In the genomic region with DNA sequence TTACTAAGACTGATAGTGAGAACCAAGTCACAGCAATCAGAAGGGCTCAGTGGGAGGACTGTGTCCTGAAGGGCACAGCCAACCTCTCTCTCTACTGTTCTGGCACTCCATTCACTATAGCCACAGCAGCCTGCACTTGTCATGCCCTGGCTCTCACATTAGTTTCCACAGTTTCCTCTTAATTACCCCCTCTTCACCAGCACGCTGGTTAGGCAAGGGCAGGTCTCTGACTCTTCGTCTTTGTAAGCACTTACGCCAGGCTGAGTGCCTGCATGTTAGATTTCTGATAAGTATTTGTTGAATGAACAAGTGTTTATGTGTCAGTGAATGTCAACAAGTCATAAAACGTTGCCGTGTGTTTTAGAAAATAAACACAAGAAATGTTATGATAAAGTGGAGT, we compare ENCODE assay signal across 21 mouse cellular contexts.
"Had no signal": no experiment of that assay in that cellular context is flagged by ENCODE, and none has a peak within 500 bp of the region (broad histone marks: within the 10 kb centered on the region; RNA-seq: fewer than 3 reads in every experiment).

No protein-coding gene starts in this region.

- H3K9me3 ChIP-seq: limb, embryonic 10.5 days; limb, embryonic 13.5 days; liver, embryonic 12.5 days; liver, embryonic 15.5 days; midbrain, embryonic 12.5 days; neural tube, embryonic 13.5 days; stomach, embryonic 15.5 days had no signal

- H3K27me3 ChIP-seq: limb, embryonic 13.5 days; liver, embryonic 12.5 days; liver, embryonic 15.5 days; neural tube, embryonic 13.5 days; stomach, embryonic 15.5 days had no signal

- ATAC-seq: intestine, embryonic 16.5 days; liver, embryonic 12.5 days; midbrain, embryonic 16.5 days had no signal

- H3K4me1 ChIP-seq: liver, embryonic 12.5 days; stomach, embryonic 15.5 days had no signal

- H3K9ac ChIP-seq: limb, embryonic 13.5 days; liver, embryonic 12.5 days; liver, embryonic 15.5 days; lung, embryonic 14.5 days; midbrain, embryonic 12.5 days; neural tube, embryonic 13.5 days; stomach, embryonic 15.5 days had no signal

- H3K4me3 ChIP-seq: layer of hippocampus, adult 2 months; limb, embryonic 10.5 days; limb, embryonic 13.5 days; liver, embryonic 12.5 days; liver, embryonic 15.5 days; midbrain, embryonic 12.5 days; myocyte; neural tube, embryonic 13.5 days; stomach, embryonic 15.5 days had no signal

- H3K27ac ChIP-seq: kidney, postnatal 0 days; layer of hippocampus, adult 2 months; limb, embryonic 10.5 days; limb, embryonic 13.5 days; liver, embryonic 12.5 days; liver, embryonic 15.5 days; midbrain, embryonic 12.5 days; neural tube, embryonic 13.5 days; stomach, embryonic 15.5 days had no signal

- DNase-seq: kidney, adult 18-20 months; kidney, postnatal 25 days; layer of hippocampus, adult 9-11 months; liver; lung, embryonic 14.5 days; retina, postnatal 1 day; right cerebral cortex, postnatal 25 days; spleen, adult 18-20 months; thymus, postnatal 36 days had no signal

- H3K4me2 ChIP-seq: limb, embryonic 13.5 days; liver, embryonic 12.5 days; liver, embryonic 15.5 days; lung, embryonic 14.5 days; midbrain, embryonic 12.5 days; neural tube, embryonic 13.5 days; stomach, embryonic 15.5 days had no signal

- H3K36me3 ChIP-seq: limb, embryonic 10.5 days; limb, embryonic 13.5 days; liver, embryonic 12.5 days; liver, embryonic 15.5 days; midbrain, embryonic 12.5 days; neural tube, embryonic 13.5 days; stomach, embryonic 15.5 days had no signal
